Mouse (Mus musculus): ENCODE results near the gene Sox5. TPM values are rescaled to one million over a fixed set of nuclear protein-coding genes. Genes with fewer than 3 reads are reported as not detected.

The Sox5 gene
- polyA plus RNA-seq, 1 experiment from 2014 or later, result 198 TPM

DNA sequence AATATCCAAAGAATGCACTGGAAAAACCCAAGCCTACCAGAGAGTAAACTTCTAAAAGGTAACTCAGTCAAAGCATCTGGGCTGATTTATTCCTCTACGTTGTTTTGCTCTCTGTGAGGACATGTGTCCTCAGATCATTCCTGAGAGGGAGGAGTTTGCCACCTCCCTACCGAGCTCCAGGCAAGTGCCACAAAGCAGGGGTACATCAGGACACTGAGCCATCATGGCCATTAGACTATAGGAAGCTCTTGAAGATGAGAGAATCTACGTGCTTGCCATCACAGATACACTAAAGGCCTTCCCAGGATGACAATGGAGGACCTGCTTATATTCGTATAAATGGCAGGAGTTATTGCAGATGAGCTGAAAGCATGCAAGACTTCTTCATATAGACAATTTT lies 73.4 kb downstream of the Sox5 start:
- H3K27ac ChIP-seq, result no peak overlapping the region
- no peaks in the 10 kb centered on the region for H3K27me3 ChIP-seq
- no peaks in the 10 kb centered on the region for H3K36me3 ChIP-seq (ENCODE audit: poor library complexity, severe bottlenecking)
- H3K4me3 ChIP-seq, result no peak overlapping the region
- peaks cover 14% of the 10 kb centered on the region for H3K4me1 ChIP-seq
- 86% methylated on average over 4 of the region's 4 CpGs for WGBS
- no peak for ATAC-seq
- H3K4me2 ChIP-seq, result no peak overlapping the region
- no peak overlapping the region for H3K9ac ChIP-seq
- no peaks in the 10 kb centered on the region for H3K9me3 ChIP-seq (replicated peaks)

DNA sequence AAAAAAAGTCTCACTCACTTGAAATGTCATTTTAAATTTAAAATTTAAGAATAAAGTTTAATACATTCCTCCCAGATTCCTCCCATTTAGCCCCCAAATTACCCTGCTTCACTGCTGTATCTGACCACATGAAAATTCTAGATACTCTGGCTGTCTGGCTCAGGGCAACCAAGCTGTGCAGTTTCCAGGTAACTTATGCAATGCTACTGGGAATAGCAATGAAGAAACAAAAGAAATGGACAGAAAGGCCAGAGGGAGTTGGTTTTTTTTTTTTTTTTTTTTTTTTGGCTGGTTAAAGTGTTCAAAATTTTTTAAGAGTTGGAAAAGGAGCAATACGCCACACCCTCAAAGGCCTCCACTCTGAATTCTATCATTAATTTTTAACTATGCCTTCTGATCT lies 73.8 kb downstream of the Sox5 start:
- Histone ChIP-seq H3K36me3 (ENCODE audit: poor library complexity, severe bottlenecking) (no peaks in the 10 kb centered on the region), H3K27ac (no peak overlapping the region), H3K9me3 (replicated peaks) (no peaks in the 10 kb centered on the region), H3K27me3 (no peaks in the 10 kb centered on the region), H3K4me1 (peaks cover 14% of the 10 kb centered on the region), H3K4me2 (no peak overlapping the region), H3K9ac (no peak overlapping the region), H3K4me3 (no peak overlapping the region)
- 96% methylated on average over 1 of the region's 1 CpGs for WGBS
- no peak for ATAC-seq

DNA sequence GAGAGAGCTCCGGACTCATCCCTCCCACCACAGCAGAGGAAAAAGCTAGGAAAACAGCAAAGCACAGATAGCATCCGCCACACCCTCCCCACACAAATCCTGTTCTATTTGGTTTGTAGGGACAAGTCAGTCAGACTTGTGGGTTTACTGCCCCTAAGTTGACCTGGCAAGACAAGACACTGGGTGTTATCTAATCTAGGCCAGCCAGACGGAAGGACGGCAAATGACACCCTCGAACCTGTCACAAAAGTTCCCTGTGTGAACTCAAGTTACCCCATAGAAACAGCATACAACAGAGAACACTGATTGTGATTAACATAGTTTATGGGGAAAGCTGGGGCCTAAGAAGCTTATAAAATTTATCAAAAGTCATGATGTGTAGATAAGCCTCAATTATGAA lies 76.8 kb downstream of the Sox5 start:
- Histone ChIP-seq H3K27me3 (no peaks in the 10 kb centered on the region), H3K9me3 (replicated peaks) (no peaks in the 10 kb centered on the region), H3K4me1 (no peaks in the 10 kb centered on the region), H3K4me2 (no peak overlapping the region), H3K27ac (no peak overlapping the region), H3K4me3 (no peak overlapping the region), H3K36me3 (ENCODE audit: poor library complexity, severe bottlenecking) (no peaks in the 10 kb centered on the region), H3K9ac (no peak overlapping the region)
- no peak for ATAC-seq
- WGBS, result 93% methylated on average over 5 of the region's 5 CpGs

GRCm38 (mm10) chr6:144695660-144696059 lies 86.1 kb downstream of the Sox5 start:
- Histone ChIP-seq H3K9me3 (replicated peaks) (no peaks in the 10 kb centered on the region), H3K9ac (no peak overlapping the region), H3K4me3 (no peak overlapping the region), H3K36me3 (ENCODE audit: poor library complexity, severe bottlenecking) (no peaks in the 10 kb centered on the region), H3K27ac (no peak overlapping the region), H3K4me2 (no peak overlapping the region), H3K27me3 (no peaks in the 10 kb centered on the region), H3K4me1 (no peaks in the 10 kb centered on the region)
- no peak for ATAC-seq
- 86% methylated on average over 4 of the region's 4 CpGs for WGBS

- no peak for ATAC-seq
- H3K4me1 ChIP-seq, result no peaks in the 10 kb centered on the region
- no peak overlapping the region for H3K4me3 ChIP-seq
- no peaks in the 10 kb centered on the region for H3K36me3 ChIP-seq (ENCODE audit: poor library complexity, severe bottlenecking)
- no peaks in the 10 kb centered on the region for H3K27me3 ChIP-seq
- H3K9ac ChIP-seq, result no peak overlapping the region
- no peak overlapping the region for H3K27ac ChIP-seq
- H3K4me2 ChIP-seq, result no peak overlapping the region
- WGBS, result 90% methylated on average over 7 of the region's 7 CpGs
- H3K9me3 ChIP-seq (replicated peaks), result no peaks in the 10 kb centered on the region
Observed at GRCm38 (mm10) chr6:144693211-144693899, 88.4 kb downstream of the Sox5 start.

- WGBS, result 80% methylated on average over 7 of the region's 7 CpGs
- ATAC-seq, result no peak
- Histone ChIP-seq H3K4me1 (no peaks in the 10 kb centered on the region), H3K4me3 (no peak overlapping the region), H3K9me3 (replicated peaks) (no peaks in the 10 kb centered on the region), H3K9ac (no peak overlapping the region), H3K27ac (no peak overlapping the region), H3K36me3 (ENCODE audit: poor library complexity, severe bottlenecking) (no peaks in the 10 kb centered on the region), H3K27me3 (no peaks in the 10 kb centered on the region), H3K4me2 (no peak overlapping the region)
Observed at GRCm38 (mm10) chr6:144691298-144692041, 90.3 kb downstream of the Sox5 start.

DNA sequence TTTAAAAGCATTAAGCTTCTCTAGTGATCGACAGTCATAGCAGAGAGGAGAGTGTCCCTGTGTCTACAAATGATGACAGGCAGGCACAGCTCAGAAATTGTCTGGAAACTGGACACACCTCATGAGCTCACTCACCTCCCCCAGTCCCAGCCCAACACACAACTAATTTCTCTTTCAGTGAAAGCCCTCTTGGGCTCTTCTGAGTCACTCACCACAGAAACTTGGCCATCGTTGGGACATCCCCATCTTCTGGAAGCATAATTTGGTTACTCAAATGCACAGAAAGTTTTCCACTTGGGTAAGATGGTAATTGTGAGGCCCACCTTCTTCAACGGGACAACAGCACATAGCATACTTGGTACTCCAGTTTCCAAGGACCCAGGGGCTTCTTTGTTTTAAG lies 92.7 kb downstream of the Sox5 start:
- Histone ChIP-seq H3K9me3 (replicated peaks) (no peaks in the 10 kb centered on the region), H3K4me1 (no peaks in the 10 kb centered on the region), H3K9ac (no peak overlapping the region), H3K27me3 (no peaks in the 10 kb centered on the region), H3K4me2 (no peak overlapping the region), H3K36me3 (ENCODE audit: poor library complexity, severe bottlenecking) (no peaks in the 10 kb centered on the region), H3K27ac (no peak overlapping the region), H3K4me3 (no peak overlapping the region)
- ATAC-seq, result no peak
- 97% methylated on average over 3 of the region's 3 CpGs for WGBS

GRCm38 (mm10) chr6:144687681-144688080 lies 94.1 kb downstream of the Sox5 start:
- WGBS, result 82% methylated on average over 8 of the region's 8 CpGs
- H3K4me2 ChIP-seq, result no peak overlapping the region
- no peaks in the 10 kb centered on the region for H3K27me3 ChIP-seq
- no peak overlapping the region for H3K27ac ChIP-seq
- no peaks in the 10 kb centered on the region for H3K9me3 ChIP-seq (replicated peaks)
- H3K9ac ChIP-seq, result no peak overlapping the region
- no peaks in the 10 kb centered on the region for H3K36me3 ChIP-seq (ENCODE audit: poor library complexity, severe bottlenecking)
- no peak for ATAC-seq
- H3K4me1 ChIP-seq, result no peaks in the 10 kb centered on the region
- H3K4me3 ChIP-seq, result no peak overlapping the region

DNA sequence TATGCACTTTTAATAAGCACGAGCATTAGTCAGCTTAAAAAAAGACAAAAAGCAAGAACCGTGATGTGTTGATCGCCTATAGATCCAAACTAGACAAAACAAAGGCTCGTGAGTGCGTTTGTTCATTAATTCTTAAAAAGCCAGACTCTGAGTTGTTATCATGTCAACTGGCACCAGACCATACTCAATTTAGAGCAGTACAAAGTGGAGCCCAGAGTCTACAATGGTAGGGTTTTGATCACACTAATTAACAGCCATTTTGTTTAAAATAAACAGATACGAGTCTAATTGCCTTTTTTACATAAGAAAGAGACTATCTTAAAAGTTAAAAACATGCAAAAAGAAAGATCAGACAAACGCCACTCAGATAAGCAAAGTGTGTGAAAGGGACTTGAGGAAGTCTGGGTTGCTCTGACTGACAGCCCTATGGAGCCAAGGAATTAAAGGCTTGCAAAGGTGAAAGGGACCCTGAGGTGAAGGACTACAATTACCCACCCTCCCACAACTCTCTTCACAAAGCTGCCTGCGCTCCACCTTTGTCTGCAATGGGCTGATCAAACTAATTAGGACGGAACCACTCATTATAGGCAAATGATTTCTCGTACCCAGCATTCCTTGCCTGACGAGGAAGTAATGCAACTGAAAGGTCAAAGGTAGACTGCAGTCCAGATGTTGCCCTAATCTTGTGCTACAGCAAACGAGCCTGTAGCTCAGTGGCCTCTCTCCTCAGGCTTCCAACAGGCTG lies 100.6 kb downstream of the Sox5 start:
- Histone ChIP-seq H3K27me3 (0 out of 2 replicates have a peak, but pooled peaks cover 2% of the 10 kb centered on the region), H3K4me2 (no peak overlapping the region), H3K36me3 (ENCODE audit: poor library complexity, severe bottlenecking) (no peaks in the 10 kb centered on the region), H3K4me1 (peaks cover 19% of the 10 kb centered on the region), H3K9me3 (replicated peaks) (no peaks in the 10 kb centered on the region), H3K9ac (no peak overlapping the region), H3K27ac (no peak overlapping the region), H3K4me3 (no peak overlapping the region)
- peak; percentile 66; the same call in 1 of the 2 replicates for ATAC-seq
- WGBS, result 15% methylated on average over 12 of the region's 12 CpGs

GRCm38 (mm10) chr6:144677491-144678133 lies 104.2 kb downstream of the Sox5 start:
- Histone ChIP-seq H3K27ac (no peak overlapping the region), H3K4me2 (no peak overlapping the region), H3K36me3 (ENCODE audit: poor library complexity, severe bottlenecking) (no peaks in the 10 kb centered on the region), H3K27me3 (0 out of 2 replicates have a peak, but pooled peaks cover 2% of the 10 kb centered on the region), H3K9me3 (replicated peaks) (no peaks in the 10 kb centered on the region), H3K4me3 (no peak overlapping the region), H3K4me1 (peaks cover 19% of the 10 kb centered on the region), H3K9ac (no peak overlapping the region)
- WGBS, result 96% methylated on average over 9 of the region's 9 CpGs
- ATAC-seq, result no peak

DNA sequence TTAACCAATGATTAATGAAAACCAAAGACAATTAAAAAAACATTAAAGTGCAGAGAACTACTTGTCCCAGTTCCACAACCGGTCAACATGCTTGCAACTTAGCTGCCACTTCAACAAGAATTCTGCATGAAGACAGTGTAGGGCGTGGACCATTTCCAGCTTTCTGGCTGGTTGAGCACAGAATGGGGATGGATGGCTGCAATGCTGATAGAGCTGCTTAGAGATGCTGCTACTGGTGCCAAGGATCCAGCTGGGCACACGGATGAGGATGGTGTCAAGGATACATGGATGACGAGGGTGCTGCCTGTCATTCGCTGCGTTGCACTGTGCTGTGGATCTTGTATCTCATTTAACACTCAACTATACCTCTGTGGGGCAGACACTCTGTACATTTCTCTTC lies 106.7 kb downstream of the Sox5 start:
- no peaks in the 10 kb centered on the region for H3K9me3 ChIP-seq (replicated peaks)
- 0 out of 2 replicates have a peak, but pooled peaks cover 7% of the 10 kb centered on the region for H3K4me1 ChIP-seq
- H3K9ac ChIP-seq, result no peak overlapping the region
- H3K36me3 ChIP-seq (ENCODE audit: poor library complexity, severe bottlenecking), result no peaks in the 10 kb centered on the region
- H3K27me3 ChIP-seq, result 0 out of 2 replicates have a peak, but pooled peaks cover 2% of the 10 kb centered on the region
- H3K4me3 ChIP-seq, result no peak overlapping the region
- ATAC-seq, result no peak
- WGBS, result 94% methylated on average over 6 of the region's 6 CpGs
- no peak overlapping the region for H3K4me2 ChIP-seq
- H3K27ac ChIP-seq, result no peak overlapping the region

GRCm38 (mm10) chr6:144673906-144674305 lies 107.9 kb downstream of the Sox5 start:
- no peaks in the 10 kb centered on the region for H3K36me3 ChIP-seq (ENCODE audit: poor library complexity, severe bottlenecking)
- H3K27me3 ChIP-seq, result no peaks in the 10 kb centered on the region
- WGBS, result 92% methylated on average over 8 of the region's 8 CpGs
- no peak overlapping the region for H3K4me2 ChIP-seq
- H3K9me3 ChIP-seq (replicated peaks), result no peaks in the 10 kb centered on the region
- no peak overlapping the region for H3K9ac ChIP-seq
- no peak overlapping the region for H3K27ac ChIP-seq
- 0 out of 2 replicates have a peak, but pooled peaks cover 3% of the 10 kb centered on the region for H3K4me1 ChIP-seq
- H3K4me3 ChIP-seq, result no peak overlapping the region
- no peak for ATAC-seq

Measured in forebrain, embryonic 13.5 days (tissue).